Mouse (Mus musculus): Measurements from ENCODE around the gene Osbp2. TPM values are rescaled to one million over a fixed set of nuclear protein-coding genes. Genes with fewer than 3 reads are reported as not detected.
A peak's percentile ranks its signal among the peaks of the same experiment; 100 is the strongest.

The Osbp2 gene
- polyA plus RNA-seq, 1 experiment from 2014 or later: 1.3 TPM

- DNase-seq (ENCODE audit: low spot score) (no peak), ATAC-seq (replicated peaks; ENCODE audit: low FRiP score, low read depth) (no peak)
- Histone ChIP-seq H3K9ac (ENCODE audit: low read depth, low read length) (peak overlapping the region; percentile 40; the same call in 1 of the 2 replicates), H3K9me3 (replicated peaks; ENCODE audit: low read length) (no peaks in the 10 kb centered on the region), H3K27me3 (ENCODE audit: insufficient read depth, low read length) (peaks cover 16% of the 10 kb centered on the region; the same call in 1 of the 2 replicates), H3K4me2 (ENCODE audit: low read length) (peak overlapping the region; percentile 67), H3K36me3 (ENCODE audit: insufficient read depth, low read length) (no peaks in the 10 kb centered on the region), H3K27ac (no peak overlapping the region), H3K4me1 (replicated peaks; ENCODE audit: insufficient read depth, low read length) (0 out of 2 replicates have a peak, but pooled peaks cover 6% of the 10 kb centered on the region), H3K4me3 (replicated peaks; ENCODE audit: low read depth, low read length) (peak overlapping the region; percentile 61)
- 13% methylated on average over 11 of the region's 11 CpGs for WGBS
- TF ChIP-seq CTCF (IDR thresholded peaks at IDR 0.05; ENCODE audit: low read depth): no peak
These were observed 102.4 kb downstream of the Osbp2 start for GRCm38 (mm10) chr11:3761339-3761738.

- WGBS: 83% methylated on average over 5 of the region's 5 CpGs
- H3K27me3 ChIP-seq (ENCODE audit: insufficient read depth, low read length): peaks cover 16% of the 10 kb centered on the region; the same call in 1 of the 2 replicates
These were observed 104.3 kb downstream of the Osbp2 start for GRCm38 (mm10) chr11:3759433-3759832.

GRCm38 (mm10) chr11:3755341-3755740 is 108.4 kb downstream of the Osbp2 start:
- Histone ChIP-seq H3K27ac (no peak overlapping the region), H3K9ac (ENCODE audit: low read depth, low read length) (no peak overlapping the region), H3K9me3 (replicated peaks; ENCODE audit: low read length) (no peaks in the 10 kb centered on the region), H3K36me3 (ENCODE audit: insufficient read depth, low read length) (no peaks in the 10 kb centered on the region), H3K4me3 (replicated peaks; ENCODE audit: low read depth, low read length) (no peak overlapping the region), H3K4me1 (replicated peaks; ENCODE audit: insufficient read depth, low read length) (no peaks in the 10 kb centered on the region), H3K4me2 (ENCODE audit: low read length) (no peak overlapping the region), H3K27me3 (ENCODE audit: insufficient read depth, low read length) (0 out of 2 replicates have a peak, but pooled peaks cover 4% of the 10 kb centered on the region)
- TF ChIP-seq CTCF (IDR thresholded peaks at IDR 0.05; ENCODE audit: low read depth): no peak
- DNase-seq (ENCODE audit: low spot score) (no peak), ATAC-seq (replicated peaks; ENCODE audit: low FRiP score, low read depth) (no peak)
- 40% methylated on average over 4 of the region's 4 CpGs for WGBS

More at GRCm38 (mm10) chr11:3759433-3759832, 104.3 kb downstream of the Osbp2 start:
- Histone ChIP-seq H3K9me3 (replicated peaks; ENCODE audit: low read length) (no peaks in the 10 kb centered on the region), H3K27ac (no peak overlapping the region), H3K36me3 (ENCODE audit: insufficient read depth, low read length) (no peaks in the 10 kb centered on the region), H3K4me3 (replicated peaks; ENCODE audit: low read depth, low read length) (no peak overlapping the region), H3K4me1 (replicated peaks; ENCODE audit: insufficient read depth, low read length) (0 out of 2 replicates have a peak, but pooled peaks cover 6% of the 10 kb centered on the region), H3K9ac (ENCODE audit: low read depth, low read length) (no peak overlapping the region), H3K4me2 (ENCODE audit: low read length) (no peak overlapping the region)
- DNase-seq (ENCODE audit: low spot score) (no peak), ATAC-seq (replicated peaks; ENCODE audit: low FRiP score, low read depth) (no peak)
- TF ChIP-seq CTCF (IDR thresholded peaks at IDR 0.05; ENCODE audit: low read depth): no peak

- no peak for TF ChIP-seq CTCF (IDR thresholded peaks at IDR 0.05; ENCODE audit: low read depth)
- no peaks in the 10 kb centered on the region for H3K36me3 ChIP-seq (ENCODE audit: insufficient read depth, low read length)
- DNase-seq (ENCODE audit: low spot score) (no peak), ATAC-seq (replicated peaks; ENCODE audit: low FRiP score, low read depth) (no peak)
- no peaks in the 10 kb centered on the region for H3K4me1 ChIP-seq (replicated peaks; ENCODE audit: insufficient read depth, low read length)
- no peak overlapping the region for H3K4me2 ChIP-seq (ENCODE audit: low read length)
- no peak overlapping the region for H3K4me3 ChIP-seq (replicated peaks; ENCODE audit: low read depth, low read length)
- 0 out of 2 replicates have a peak, but pooled peaks cover 2% of the 10 kb centered on the region for H3K27me3 ChIP-seq (ENCODE audit: insufficient read depth, low read length)
- H3K27ac ChIP-seq: no peak overlapping the region
- no peaks in the 10 kb centered on the region for H3K9me3 ChIP-seq (replicated peaks; ENCODE audit: low read length)
- WGBS: 51% methylated on average over 7 of the region's 7 CpGs
- no peak overlapping the region for H3K9ac ChIP-seq (ENCODE audit: low read depth, low read length)
These were observed 109.0 kb downstream of the Osbp2 start for GRCm38 (mm10) chr11:3754685-3755084.

GRCm38 (mm10) chr11:3753897-3754296 is 109.8 kb downstream of the Osbp2 start:
- ATAC-seq (replicated peaks; ENCODE audit: low FRiP score, low read depth) (no peak), DNase-seq (ENCODE audit: low spot score) (peak; percentile 38)
- Histone ChIP-seq H3K36me3 (ENCODE audit: insufficient read depth, low read length) (no peaks in the 10 kb centered on the region), H3K4me3 (replicated peaks; ENCODE audit: low read depth, low read length) (no peak overlapping the region), H3K4me1 (replicated peaks; ENCODE audit: insufficient read depth, low read length) (no peaks in the 10 kb centered on the region), H3K27ac (no peak overlapping the region), H3K9me3 (replicated peaks; ENCODE audit: low read length) (no peaks in the 10 kb centered on the region), H3K4me2 (ENCODE audit: low read length) (no peak overlapping the region), H3K9ac (ENCODE audit: low read depth, low read length) (no peak overlapping the region), H3K27me3 (ENCODE audit: insufficient read depth, low read length) (no peaks in the 10 kb centered on the region)
- TF ChIP-seq CTCF (IDR thresholded peaks at IDR 0.05; ENCODE audit: low read depth): peak; percentile 37; the same call in 1 of the 2 replicates
- WGBS: 24% methylated on average over 9 of the region's 9 CpGs

- Histone ChIP-seq H3K9me3 (replicated peaks; ENCODE audit: low read length) (no peaks in the 10 kb centered on the region), H3K27ac (no peak overlapping the region), H3K27me3 (ENCODE audit: insufficient read depth, low read length) (no peaks in the 10 kb centered on the region), H3K36me3 (ENCODE audit: insufficient read depth, low read length) (no peaks in the 10 kb centered on the region), H3K4me2 (ENCODE audit: low read length) (no peak overlapping the region), H3K4me1 (replicated peaks; ENCODE audit: insufficient read depth, low read length) (no peaks in the 10 kb centered on the region), H3K4me3 (replicated peaks; ENCODE audit: low read depth, low read length) (no peak overlapping the region), H3K9ac (ENCODE audit: low read depth, low read length) (no peak overlapping the region)
- no peak for TF ChIP-seq CTCF (IDR thresholded peaks at IDR 0.05; ENCODE audit: low read depth)
- DNase-seq (ENCODE audit: low spot score): no peak
- WGBS: 60% methylated on average over 3 of the region's 3 CpGs
- ATAC-seq (replicated peaks; ENCODE audit: low FRiP score, low read depth): no peak
These were observed 110.9 kb downstream of the Osbp2 start for GRCm38 (mm10) chr11:3752766-3753165.

GRCm38 (mm10) chr11:3749831-3750230 is 113.9 kb downstream of the Osbp2 start:
- Histone ChIP-seq H3K4me3 (replicated peaks; ENCODE audit: low read depth, low read length) (no peak overlapping the region), H3K9ac (ENCODE audit: low read depth, low read length) (no peak overlapping the region), H3K4me2 (ENCODE audit: low read length) (no peak overlapping the region), H3K27me3 (ENCODE audit: insufficient read depth, low read length) (no peaks in the 10 kb centered on the region), H3K36me3 (ENCODE audit: insufficient read depth, low read length) (no peaks in the 10 kb centered on the region), H3K4me1 (replicated peaks; ENCODE audit: insufficient read depth, low read length) (no peaks in the 10 kb centered on the region), H3K27ac (no peak overlapping the region), H3K9me3 (replicated peaks; ENCODE audit: low read length) (no peaks in the 10 kb centered on the region)
- peak; percentile 36; the same call in 1 of the 2 replicates for TF ChIP-seq CTCF (IDR thresholded peaks at IDR 0.05; ENCODE audit: low read depth)
- ATAC-seq (replicated peaks; ENCODE audit: low FRiP score, low read depth) (no peak; the same call in 1 of the 2 replicates), DNase-seq (ENCODE audit: low spot score) (no peak)
- WGBS: 21% methylated on average over 7 of the region's 7 CpGs

All from kidney, postnatal 0 days (tissue).